Mouse (Mus musculus) testis, adult 2 months (tissue): ENCODE measurements at regions not wholly inside any gene's neighbourhood (a gene's known extent, or its start where the extent isn't known, plus 50 kb on each side); places are given as distances from the start of the nearest gene placed in this dataset.

ENCODE experiments used
- H3K27ac ChIP-seq: fragments of 200-500 bp; 2 replicates; pipeline ENCODE4 v1.5.1; 2012; ENCODE audit warnings: low read depth, low read length; ENCODE audit not compliant: control insufficient read depth, insufficient read depth
- H3K27me3 ChIP-seq: fragments of 200-500 bp; 2 replicates; pipeline ENCODE4 v1.6.1; 2012; ENCODE audit warnings: mild to moderate bottlenecking, low read length, moderate library complexity; ENCODE audit not compliant: control insufficient read depth, insufficient read depth
- H3K36me3 ChIP-seq: fragments of 200-500 bp; 2 replicates; pipeline ENCODE4 v1.6.1; 2012; ENCODE audit warnings: mild to moderate bottlenecking, low read length; ENCODE audit not compliant: control insufficient read depth, insufficient read depth
- H3K4me1 ChIP-seq: fragments of 200-500 bp; 2 replicates; pipeline ENCODE4 v1.6.1; 2012; ENCODE audit warnings: low read length; ENCODE audit not compliant: control insufficient read depth, insufficient read depth
- H3K4me3 ChIP-seq: fragments of 200-500 bp; 2 replicates; pipeline ENCODE4 v1.5.1; 2012; ENCODE audit warnings: low read depth, mild to moderate bottlenecking, low read length, moderate library complexity, mixed read lengths; ENCODE audit not compliant: control insufficient read depth
- CTCF ChIP-seq: fragments of 200-500 bp; IDR thresholded peaks from 2 replicates; pipeline ENCODE4 v1.5.1; 2012; ENCODE audit warnings: low read depth, mild to moderate bottlenecking, inconsistent platforms, low read length, moderate library complexity; ENCODE audit not compliant: control insufficient read depth, insufficient read depth, insufficient replicate concordance
- POLR2A ChIP-seq: fragments of 200-500 bp; IDR thresholded peaks from 2 replicates; pipeline ENCODE4 v1.6.1; 2012; ENCODE audit warnings: low read depth, mild to moderate bottlenecking, inconsistent platforms, low read length, moderate library complexity; ENCODE audit not compliant: control insufficient read depth

GRCm38 (mm10) chr9:47441155-47441554, 88.8 kb upstream of the Cadm1 start:
- Histone ChIP-seq H3K27me3 (no peaks in the 10 kb centered on the region), H3K36me3 (no peaks in the 10 kb centered on the region), H3K27ac (no peak overlapping the region), H3K4me3 (no peak overlapping the region), H3K4me1 (peaks cover 2% of the 10 kb centered on the region)
- TF ChIP-seq POLR2A (no peak), CTCF (no peak)

GRCm38 (mm10) chr9:47444168-47444567, 85.8 kb upstream of the Cadm1 start:
- no peak for TF ChIP-seq CTCF

GRCm38 (mm10) chr9:47444752-47445151, 85.2 kb upstream of the Cadm1 start:
- TF ChIP-seq POLR2A (no peak), CTCF (no peak)
- Histone ChIP-seq H3K27ac (no peak overlapping the region), H3K27me3 (no peaks in the 10 kb centered on the region), H3K4me1 (peaks cover 2% of the 10 kb centered on the region; the same call in 1 of the 2 replicates), H3K4me3 (no peak overlapping the region), H3K36me3 (no peaks in the 10 kb centered on the region)

More at GRCm38 (mm10) chr9:47444168-47444567, 85.8 kb upstream of the Cadm1 start:
- Histone ChIP-seq H3K36me3 (no peaks in the 10 kb centered on the region), H3K27me3 (no peaks in the 10 kb centered on the region), H3K4me3 (no peak overlapping the region), H3K27ac (no peak overlapping the region), H3K4me1 (peaks cover 2% of the 10 kb centered on the region)

GRCm38 (mm10) chr9:47445332-47445731, 84.6 kb upstream of the Cadm1 start:
- H3K27ac ChIP-seq, result no peak overlapping the region
- H3K27me3 ChIP-seq, result no peaks in the 10 kb centered on the region
- H3K4me1 ChIP-seq, result no peaks in the 10 kb centered on the region
- no peak for TF ChIP-seq POLR2A
- TF ChIP-seq CTCF, result no peak
- no peaks in the 10 kb centered on the region for H3K36me3 ChIP-seq
- no peak overlapping the region for H3K4me3 ChIP-seq

DNA sequence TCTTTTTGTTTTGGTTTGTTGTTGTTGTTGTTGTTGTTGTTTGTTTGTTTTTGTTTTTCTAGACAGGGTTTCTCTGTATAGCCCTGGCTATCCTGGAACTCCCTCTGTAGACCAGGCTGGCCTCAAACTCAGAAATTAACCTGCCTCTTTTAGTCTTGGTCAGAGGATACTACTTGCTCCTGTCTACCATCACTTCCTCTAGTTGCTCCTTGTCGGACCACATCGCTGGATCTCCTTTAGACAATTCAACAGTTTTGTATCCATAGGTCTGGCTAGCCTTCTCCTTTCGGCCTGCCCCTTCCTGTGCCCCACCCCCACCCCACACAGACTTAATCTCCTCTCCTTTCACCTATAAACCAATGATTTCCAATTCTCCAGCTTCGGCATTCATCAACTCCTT, 77.2 kb upstream of the Cadm1 start:
- no peaks in the 10 kb centered on the region for H3K4me1 ChIP-seq
- H3K27ac ChIP-seq, result no peak overlapping the region
- TF ChIP-seq CTCF (no peak), POLR2A (no peak)

GRCm38 (mm10) chr9:47458721-47459418, 71.1 kb upstream of the Cadm1 start:
- Histone ChIP-seq H3K36me3 (no peaks in the 10 kb centered on the region), H3K27ac (peak overlapping the region; percentile 56; the same call in 1 of the 2 replicates), H3K27me3 (no peaks in the 10 kb centered on the region), H3K4me3 (no peak overlapping the region), H3K4me1 (peaks cover 2% of the 10 kb centered on the region; the same call in 1 of the 2 replicates)
- no peak for TF ChIP-seq CTCF
- TF ChIP-seq POLR2A, result no peak

More for the DNA sequence above, 77.2 kb upstream of the Cadm1 start:
- H3K36me3 ChIP-seq, result no peaks in the 10 kb centered on the region
- no peaks in the 10 kb centered on the region for H3K27me3 ChIP-seq
- no peak overlapping the region for H3K4me3 ChIP-seq

- TF ChIP-seq CTCF (no peak), POLR2A (no peak)
- Histone ChIP-seq H3K36me3 (no peaks in the 10 kb centered on the region), H3K27me3 (no peaks in the 10 kb centered on the region), H3K27ac (peak overlapping the region; percentile 56), H3K4me1 (peaks cover 2% of the 10 kb centered on the region; the same call in 1 of the 2 replicates), H3K4me3 (no peak overlapping the region)
Observed at GRCm38 (mm10) chr9:47459461-47460049, 70.4 kb upstream of the Cadm1 start.
